Mouse (Mus musculus) liver, adult 2 months (tissue): ENCODE results near the gene Pigk. TPM values are rescaled to one million over a fixed set of nuclear protein-coding genes. Genes with fewer than 3 reads are reported as not detected.

Experiments
- DNase-seq: peaks from one replicate; pipeline ENCODE4 v3.0.0-alpha.2; 2011; ENCODE audit warnings: low read depth, low spot score; ENCODE audit errors: extremely low read depth
- H3K27ac ChIP-seq: fragments of 200-500 bp; replicated peaks from 2 replicates; pipeline ENCODE4 v1.5.1; 2012; ENCODE audit warnings: low read depth, mild to moderate bottlenecking, control low read depth, inconsistent platforms, low read length; ENCODE audit not compliant: insufficient read depth
- H3K27me3 ChIP-seq: fragments of 200-500 bp; 2 replicates; pipeline ENCODE4 v1.6.1; 2012; ENCODE audit warnings: mild to moderate bottlenecking, moderate library complexity, low read length, inconsistent platforms; ENCODE audit not compliant: control insufficient read depth, insufficient read depth
- H3K36me3 ChIP-seq: fragments of 200-500 bp; 2 replicates; pipeline ENCODE4 v1.6.1; 2012; ENCODE audit warnings: low read length, inconsistent platforms; ENCODE audit not compliant: control insufficient read depth, insufficient read depth
- H3K4me1 ChIP-seq: fragments of 200-500 bp; 2 replicates; pipeline ENCODE4 v1.6.1; 2011; ENCODE audit warnings: low read length; ENCODE audit not compliant: control insufficient read depth, insufficient read depth
- H3K4me3 ChIP-seq: fragments of 200-500 bp; 2 replicates; pipeline ENCODE4 v1.5.1; 2011; ENCODE audit warnings: low read depth, mild to moderate bottlenecking, control low read depth, low read length, moderate library complexity; ENCODE audit not compliant: insufficient read depth
- H3K79me2 ChIP-seq: fragments of 200-500 bp; 2 replicates; pipeline ENCODE4 v1.6.1; 2012; ENCODE audit warnings: inconsistent platforms, mild to moderate bottlenecking, low read length, moderate library complexity; ENCODE audit not compliant: control insufficient read depth, insufficient read depth
- H3K9ac ChIP-seq: fragments of 200-500 bp; 2 replicates; pipeline ENCODE4 v1.6.1; 2012; ENCODE audit warnings: low read depth, mild to moderate bottlenecking, control low read depth, inconsistent platforms, low read length
- CTCF ChIP-seq: fragments of 200-500 bp; IDR thresholded peaks from 2 replicates; pipeline ENCODE4 v1.5.1; 2011; ENCODE audit warnings: low read depth, low read length, control low read depth
- POLR2A ChIP-seq: fragments of 200-500 bp; IDR thresholded peaks from 2 replicates; pipeline ENCODE4 v1.6.1; 2011; ENCODE audit warnings: low read length, control low read depth; ENCODE audit not compliant: insufficient read depth; ENCODE audit errors: extremely low read depth
- WGBS: fragments of 180-500 bp; shearing (Covaris S2); methylation state at CpG from one replicate; pipeline ENCODE4 v1.1.7; 2018; 5-methylcytosine and 5-hydroxymethylcytosine counted together
- polyA plus RNA-seq: library from polyadenylated mRNA; depleted of rRNA; stranded (reverse); fragments of >200 nt; gene quantifications from 2 replicates; pipeline ENCODE4 v1.2.3, GENCODE M21; 2012; rRNA removed
- total RNA-seq: library from RNA; depleted of rRNA; stranded (reverse); fragments of >200 nt; gene quantifications from 2 replicates; pipeline ENCODE4 v1.2.3, GENCODE M21; 2014; rRNA removed

Gene Pigk
- total and polyA plus RNA-seq, 2 experiments = 14.1 to 27.1 TPM

DNA sequence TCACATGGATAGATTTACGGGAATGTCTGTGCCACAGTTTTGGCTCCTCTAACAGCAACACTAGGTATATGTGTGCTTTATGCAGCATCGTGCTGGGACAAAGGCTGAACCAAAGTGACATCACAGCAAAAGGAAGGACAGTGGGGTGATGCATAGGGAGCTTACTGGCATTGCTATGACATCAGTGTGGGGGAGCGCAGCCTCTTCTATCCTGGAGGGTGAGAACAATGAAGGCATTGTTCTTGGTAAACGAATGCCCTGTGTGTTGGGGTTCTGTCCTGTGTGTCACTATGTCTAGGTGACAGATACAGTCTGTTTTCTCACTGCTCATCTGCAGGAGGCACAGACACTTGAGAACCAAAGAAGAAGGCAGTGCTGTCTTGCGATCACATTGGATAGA, 285.0 kb downstream of the Pigk start:
- H3K27ac ChIP-seq = no peak overlapping the region
- no peaks in the 10 kb centered on the region for H3K36me3 ChIP-seq
- no peaks in the 10 kb centered on the region for H3K79me2 ChIP-seq
- no peaks in the 10 kb centered on the region for H3K27me3 ChIP-seq
- 74% methylated on average over 5 of the region's 5 CpGs for WGBS
- TF ChIP-seq POLR2A (no peak), CTCF (no peak)
- no peaks in the 10 kb centered on the region for H3K4me1 ChIP-seq
- no peak overlapping the region for H3K9ac ChIP-seq
- H3K4me3 ChIP-seq = no peak overlapping the region
- no peak for DNase-seq

DNA sequence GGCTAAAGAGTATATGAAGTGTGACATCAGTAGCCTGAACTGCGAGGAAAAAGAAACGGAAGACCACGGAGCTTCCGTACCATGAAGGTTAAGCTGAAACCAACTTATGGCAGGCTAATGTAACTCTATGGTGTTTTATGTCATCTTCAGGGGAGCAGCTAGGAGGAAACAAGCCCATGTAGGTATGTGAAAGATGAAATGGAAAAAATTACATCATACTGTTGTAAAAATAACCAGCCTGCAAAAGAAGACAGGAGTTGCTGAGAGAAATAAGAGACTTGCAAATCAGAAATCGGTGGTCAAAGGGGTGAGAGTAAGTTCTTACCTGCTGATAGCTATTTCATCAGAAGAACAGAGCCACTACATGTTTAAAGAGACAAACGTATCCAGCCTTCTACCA, 293.0 kb downstream of the Pigk start:
- WGBS = 88% methylated on average over 6 of the region's 6 CpGs
- TF ChIP-seq CTCF (no peak), POLR2A (no peak)
- no peaks in the 10 kb centered on the region for H3K27me3 ChIP-seq
- no peaks in the 10 kb centered on the region for H3K36me3 ChIP-seq
- DNase-seq = no peak
- no peaks in the 10 kb centered on the region for H3K4me1 ChIP-seq
- no peak overlapping the region for H3K9ac ChIP-seq
- no peak overlapping the region for H3K27ac ChIP-seq
- no peaks in the 10 kb centered on the region for H3K79me2 ChIP-seq
- no peak overlapping the region for H3K4me3 ChIP-seq

DNA sequence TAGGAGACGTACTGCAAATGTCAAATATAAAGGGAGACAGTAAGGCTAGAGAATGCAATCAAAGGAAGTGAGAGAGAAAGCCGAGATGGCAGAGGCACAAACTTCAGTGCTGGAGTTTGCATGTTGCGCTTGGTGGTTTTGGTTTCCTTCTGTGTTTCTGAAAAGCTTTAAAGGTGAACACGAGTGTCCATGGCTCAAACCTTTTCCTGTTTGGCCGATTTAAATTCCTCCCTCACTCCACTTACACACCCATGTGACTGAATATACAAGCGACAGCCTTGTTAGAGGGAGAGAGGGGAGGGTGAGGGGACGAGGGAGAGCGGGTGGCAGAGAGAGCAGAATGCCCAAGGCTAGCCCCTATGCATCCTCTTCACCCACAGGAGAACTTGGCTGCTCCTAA, 302.5 kb downstream of the Pigk start:
- TF ChIP-seq POLR2A = no peak
- no peaks in the 10 kb centered on the region for H3K27me3 ChIP-seq
- H3K4me1 ChIP-seq = no peaks in the 10 kb centered on the region
- no peak overlapping the region for H3K4me3 ChIP-seq
- no peak overlapping the region for H3K27ac ChIP-seq
- no peaks in the 10 kb centered on the region for H3K79me2 ChIP-seq
- 56% methylated on average over 8 of the region's 8 CpGs for WGBS
- H3K9ac ChIP-seq = no peak overlapping the region
- DNase-seq = no peak
- H3K36me3 ChIP-seq = no peaks in the 10 kb centered on the region

DNA sequence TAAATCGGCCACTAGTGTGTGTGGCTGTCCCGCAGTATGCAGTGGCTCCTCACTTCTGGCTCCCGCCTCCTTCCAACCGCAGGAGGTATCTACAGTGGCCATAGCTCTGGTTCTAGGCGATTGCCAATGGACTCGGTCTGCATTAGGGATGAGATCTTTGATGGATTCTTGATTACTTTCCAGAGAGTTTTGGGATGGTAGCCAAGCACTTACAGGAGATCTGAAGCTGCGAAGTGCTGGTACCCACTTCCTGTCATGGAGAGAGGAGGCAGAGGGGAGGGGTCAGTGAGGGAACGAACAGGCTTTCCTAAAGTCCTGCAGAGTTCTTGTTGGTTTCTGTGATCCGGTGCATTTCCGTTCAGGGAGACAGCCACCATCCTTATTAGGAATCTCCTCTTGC, 304.2 kb downstream of the Pigk start:
- no peak overlapping the region for H3K4me3 ChIP-seq
- H3K27ac ChIP-seq = no peak overlapping the region
- H3K36me3 ChIP-seq = no peaks in the 10 kb centered on the region
- no peak for DNase-seq
- H3K79me2 ChIP-seq = no peaks in the 10 kb centered on the region
- TF ChIP-seq CTCF (no peak), POLR2A (no peak)
- H3K9ac ChIP-seq = no peak overlapping the region
- H3K27me3 ChIP-seq = no peaks in the 10 kb centered on the region
- H3K4me1 ChIP-seq = no peaks in the 10 kb centered on the region
- WGBS = 77% methylated on average over 10 of the region's 10 CpGs

GRCm38 (mm10) chr3:153024016-153024415, 310.1 kb downstream of the Pigk start:
- Histone ChIP-seq H3K27me3 (no peaks in the 10 kb centered on the region), H3K9ac (no peak overlapping the region), H3K27ac (no peak overlapping the region), H3K4me3 (no peak overlapping the region), H3K4me1 (no peaks in the 10 kb centered on the region), H3K79me2 (no peaks in the 10 kb centered on the region), H3K36me3 (no peaks in the 10 kb centered on the region)
- 88% methylated on average over 11 of the region's 11 CpGs for WGBS
- no peak for DNase-seq
- TF ChIP-seq CTCF (no peak), POLR2A (no peak)

Other genes with a start within 250 kb of the Pigk start
- gene Ak5, start 45.7 kb upstream of the Pigk start, total RNA-seq = 0.07 TPM in 1 of 2 replicates, not detected in the other
- 0.12 TPM in 1 of 2 replicates, not detected in the other for gene Ak5, start 45.7 kb upstream of the Pigk start, polyA plus RNA-seq